Mouse (Mus musculus): Measurements from ENCODE around the gene Tmem30c.
"Not testable (repeated sequence)": the region's sequence is repeated elsewhere in the genome, so short reads cannot be mapped to it uniquely, and the experiment has no call there.

Tmem30c gene

DNA sequence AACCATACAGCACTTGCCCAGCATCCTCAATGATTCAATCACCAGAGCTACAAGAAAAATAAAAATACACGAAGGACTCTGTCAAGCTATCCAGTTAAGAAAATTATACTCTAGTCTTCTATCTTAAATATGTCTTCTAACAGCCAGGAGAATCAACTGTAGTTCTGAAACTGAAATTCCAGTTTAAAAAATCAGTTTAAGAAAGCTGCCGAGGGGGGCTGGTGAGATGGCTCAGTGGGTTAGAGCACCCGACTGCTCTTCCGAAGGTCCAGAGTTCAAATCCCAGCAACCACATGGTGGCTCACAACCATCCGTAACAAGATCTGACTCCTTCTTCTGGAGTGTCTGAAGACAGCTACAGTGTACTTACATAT is 60.7 kb downstream of the Tmem30c start:
- DNase-seq (ENCODE audit: low read depth, low spot score): not testable (repeated sequence)

DNA sequence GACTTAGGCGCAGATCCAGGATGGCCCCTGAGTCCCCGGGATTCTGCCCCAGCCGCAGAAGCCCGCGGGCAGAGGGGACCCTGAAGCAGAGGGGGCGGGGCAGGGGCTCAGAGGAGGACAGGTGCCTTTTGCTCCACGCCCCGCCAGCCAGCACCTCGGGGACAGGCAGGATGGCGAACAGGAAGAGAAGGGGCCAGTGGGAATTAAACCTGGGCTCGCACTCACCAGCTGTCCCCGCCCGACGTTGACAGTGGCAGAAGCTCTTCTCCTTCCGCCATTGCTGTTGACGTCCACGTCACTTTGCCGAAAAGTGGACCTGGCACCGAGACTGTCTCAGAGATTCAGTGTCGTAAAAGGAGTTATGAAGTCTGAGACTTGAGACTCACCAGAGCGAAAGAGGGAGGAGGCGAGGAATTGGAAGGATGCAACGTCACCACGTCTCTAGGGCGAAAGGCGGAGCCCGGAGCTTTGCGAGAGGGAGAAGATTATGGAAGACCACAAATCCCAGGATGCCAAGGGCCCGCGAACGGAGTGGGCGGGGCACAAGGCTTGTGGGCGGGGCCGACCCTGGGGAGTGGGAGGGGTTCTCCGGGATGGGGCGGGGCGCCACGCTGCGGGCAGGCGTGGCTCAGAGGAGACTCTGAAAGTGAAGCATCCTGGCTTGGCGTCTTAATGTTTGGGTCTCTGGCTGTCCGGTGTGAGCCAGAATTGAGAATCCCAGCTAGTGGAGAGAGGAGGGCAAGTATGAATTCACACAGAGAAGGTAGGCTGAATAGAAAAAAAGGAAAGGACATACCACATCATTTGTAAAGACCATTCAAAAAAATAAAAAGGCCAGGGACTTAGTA is 61.4 kb downstream of the Tmem30c start, which contains the start of gene Tbc1d23:
Tbc1d23 (minus strand) TSS at position 416 of the 848 bp plus-strand sequence.
- peak; percentile 100 for DNase-seq (ENCODE audit: low read depth, low spot score)

DNA sequence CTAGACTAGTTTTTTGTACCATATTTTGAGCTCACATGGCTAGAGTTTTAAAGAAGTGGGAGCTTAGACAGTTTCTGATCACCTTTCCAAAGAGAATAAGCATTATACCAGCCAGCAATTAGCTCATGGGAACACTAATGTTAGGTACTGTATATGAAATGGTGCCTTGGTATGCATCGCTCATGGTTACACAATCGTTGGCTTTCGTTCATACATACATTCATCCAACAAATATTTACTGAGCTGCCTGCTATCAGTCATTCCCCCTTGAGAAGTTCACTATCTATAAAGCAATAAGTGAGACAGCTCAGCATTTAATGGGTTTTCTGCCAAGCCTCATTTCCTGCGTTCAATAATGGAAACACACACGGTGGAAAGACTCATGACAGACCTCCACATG is 66.2 kb downstream of the Tmem30c start:
- DNase-seq (ENCODE audit: low read depth, low spot score): peak; percentile 88

DNA sequence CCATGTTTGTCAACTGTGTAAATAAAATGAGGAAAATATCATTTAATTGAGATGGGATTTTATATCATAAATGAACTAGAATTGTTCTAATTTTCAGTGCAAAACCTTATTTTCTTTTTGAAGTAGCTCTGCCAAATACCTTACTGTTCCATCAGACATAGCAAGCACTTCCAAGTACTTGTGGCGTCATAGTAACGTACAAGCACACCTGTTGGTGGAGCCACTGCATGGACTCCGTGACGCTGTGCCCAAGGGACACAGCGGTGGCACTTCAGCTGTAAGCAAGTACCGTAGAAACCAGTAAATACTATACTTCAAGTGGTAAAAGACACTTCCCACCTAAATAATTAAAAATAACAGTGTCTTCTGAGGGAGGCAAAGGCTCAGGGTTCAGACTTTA is 72.3 kb downstream of the Tmem30c start:
- no peak for DNase-seq (ENCODE audit: low read depth, low spot score)
